Mouse (Mus musculus): ENCODE results near the gene Irgc1. TPM values are rescaled to one million over a fixed set of nuclear protein-coding genes. Genes with fewer than 3 reads are reported as not detected.

Irgc1 gene
- total and polyA plus RNA-seq, 3 experiments: 0.09 to 2.0 (median 0.33) TPM

DNA sequence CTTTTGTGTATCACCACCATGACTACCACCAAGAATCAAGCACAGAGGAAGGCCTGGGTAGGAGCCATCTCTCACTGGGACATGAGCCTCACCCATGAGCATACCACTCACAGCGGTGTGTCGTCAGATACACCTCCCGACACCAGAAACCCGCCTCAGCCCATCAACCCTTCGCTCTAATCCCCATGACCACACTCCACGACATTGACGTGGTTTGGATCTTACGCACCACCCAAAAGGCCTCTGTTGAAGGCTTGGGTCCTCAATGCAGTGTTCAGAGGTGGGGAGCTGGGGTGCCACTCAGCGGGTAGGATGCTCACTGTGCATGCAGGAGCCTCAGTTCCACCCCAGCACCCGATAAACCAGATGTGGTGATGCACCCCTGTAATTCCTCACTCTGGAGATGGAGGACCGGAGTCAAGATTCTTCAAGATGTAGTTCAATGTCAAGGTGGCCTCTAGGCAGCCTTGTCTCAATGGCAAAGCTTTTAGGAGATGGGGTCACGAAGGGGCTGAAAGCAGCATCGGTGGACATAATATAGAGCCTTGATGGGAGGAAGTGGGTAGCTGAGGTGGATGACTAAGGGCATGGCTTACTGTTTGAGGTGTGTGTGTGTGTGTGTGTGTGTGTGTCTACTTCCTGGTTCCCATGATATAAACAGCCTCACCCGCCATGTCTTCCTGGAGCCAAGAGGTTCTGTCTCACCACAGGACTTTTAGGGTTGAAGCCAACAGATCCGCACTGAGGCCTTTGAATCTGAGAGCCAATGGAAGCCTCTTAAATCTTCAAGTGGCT lies 21.3 kb downstream of the Irgc1 start:
- Histone ChIP-seq H3K9me3 (replicated peaks) (peaks cover 9% of the 10 kb centered on the region; the same call in 1 of the 2 replicates), H3K36me3 (replicated peaks) (no peaks in the 10 kb centered on the region), H3K27me3 (ENCODE audit: insufficient read depth, low read length) (peaks cover 12% of the 10 kb centered on the region), H3K4me1 (ENCODE audit: insufficient read depth, low read depth, low read length) (no peaks in the 10 kb centered on the region), H3K4me3 (ENCODE audit: low read depth, low read length) (no peak overlapping the region)
- TF ChIP-seq GATA1 (IDR thresholded peaks at IDR 0.05; ENCODE audit: borderline replicate concordance, low read length) (no peak), TAL1 (conservative IDR thresholded peaks at IDR 0.05; ENCODE audit: low read depth, low read length) (no peak), CTCF (IDR thresholded peaks at IDR 0.05; ENCODE audit: low read depth, low read length) (no peak), GATA2 (IDR thresholded peaks at IDR 0.05; ENCODE audit: borderline replicate concordance, low read depth, low read length) (no peak), POLR2AphosphoS5 (IDR thresholded peaks at IDR 0.05; ENCODE audit: insufficient replicate concordance, low read depth, low read length) (no peak)
- DNase-seq (ENCODE audit: low spot score): no peak
- no peak for ATAC-seq (ENCODE audit: extremely low read depth, insufficient number of reproducible peaks, low FRiP score, poor library complexity, severe bottlenecking)

DNA sequence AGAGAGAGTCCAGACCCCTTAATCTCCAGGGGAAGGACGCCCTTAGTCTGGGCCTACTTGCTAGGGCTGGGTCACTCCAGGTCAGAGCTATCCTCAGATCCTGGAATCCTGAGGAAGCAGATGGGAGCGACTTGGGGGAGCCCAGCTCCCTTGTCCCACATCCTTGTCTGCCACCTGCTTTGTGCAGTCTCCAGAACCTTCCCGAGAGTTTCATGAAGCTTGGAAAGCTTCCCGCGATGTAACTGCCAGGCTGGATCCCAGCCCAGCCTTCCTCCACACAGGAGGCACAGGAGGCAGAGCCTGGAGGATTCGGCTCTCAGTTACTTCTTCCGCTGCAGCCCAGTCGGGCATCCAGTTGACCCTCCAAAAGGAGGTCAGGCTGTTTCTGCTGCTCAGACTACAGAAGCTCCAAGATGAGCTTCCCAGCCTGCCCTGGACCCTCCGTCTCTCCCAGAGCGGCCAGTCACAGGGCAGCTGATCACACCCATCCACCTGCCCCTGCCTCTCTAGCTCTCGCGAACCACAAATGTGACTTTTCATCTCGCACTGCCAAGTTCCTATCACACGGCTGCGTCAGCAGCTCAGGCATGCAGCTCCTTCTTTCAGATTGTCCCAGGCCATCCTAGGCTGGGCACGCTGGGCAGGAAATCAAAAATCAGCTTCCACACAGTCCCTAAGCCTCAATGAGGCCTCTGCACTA lies 22.5 kb downstream of the Irgc1 start:
- Histone ChIP-seq H3K9me3 (replicated peaks) (peaks cover 9% of the 10 kb centered on the region; the same call in 1 of the 2 replicates), H3K4me3 (ENCODE audit: low read depth, low read length) (no peak overlapping the region), H3K36me3 (replicated peaks) (peaks cover 3% of the 10 kb centered on the region), H3K4me1 (ENCODE audit: insufficient read depth, low read depth, low read length) (no peaks in the 10 kb centered on the region), H3K27me3 (ENCODE audit: insufficient read depth, low read length) (peaks cover 12% of the 10 kb centered on the region)
- no peak for TF ChIP-seq TAL1 (conservative IDR thresholded peaks at IDR 0.05; ENCODE audit: low read depth, low read length)
- DNase-seq (ENCODE audit: low spot score) (no peak), ATAC-seq (ENCODE audit: extremely low read depth, insufficient number of reproducible peaks, low FRiP score, poor library complexity, severe bottlenecking) (no peak)

GRCm38 (mm10) chr7:24428725-24429124 lies 23.4 kb downstream of the Irgc1 start:
- Histone ChIP-seq H3K4me3 (ENCODE audit: low read depth, low read length) (no peak overlapping the region), H3K9me3 (replicated peaks) (peaks cover 9% of the 10 kb centered on the region; the same call in 1 of the 2 replicates), H3K36me3 (replicated peaks) (peaks cover 11% of the 10 kb centered on the region), H3K27me3 (ENCODE audit: insufficient read depth, low read length) (peaks cover 12% of the 10 kb centered on the region), H3K4me1 (ENCODE audit: insufficient read depth, low read depth, low read length) (no peaks in the 10 kb centered on the region)
- TF ChIP-seq TAL1 (conservative IDR thresholded peaks at IDR 0.05; ENCODE audit: low read depth, low read length): no peak
- TF ChIP-seq GATA2 (IDR thresholded peaks at IDR 0.05; ENCODE audit: borderline replicate concordance, low read depth, low read length): no peak
- TF ChIP-seq POLR2AphosphoS5 (IDR thresholded peaks at IDR 0.05; ENCODE audit: insufficient replicate concordance, low read depth, low read length): no peak
- TF ChIP-seq GATA1 (IDR thresholded peaks at IDR 0.05; ENCODE audit: borderline replicate concordance, low read length): no peak
- no peak for TF ChIP-seq CTCF (IDR thresholded peaks at IDR 0.05; ENCODE audit: low read depth, low read length)
- ATAC-seq (ENCODE audit: extremely low read depth, insufficient number of reproducible peaks, low FRiP score, poor library complexity, severe bottlenecking) (no peak), DNase-seq (ENCODE audit: low spot score) (no peak)

DNA sequence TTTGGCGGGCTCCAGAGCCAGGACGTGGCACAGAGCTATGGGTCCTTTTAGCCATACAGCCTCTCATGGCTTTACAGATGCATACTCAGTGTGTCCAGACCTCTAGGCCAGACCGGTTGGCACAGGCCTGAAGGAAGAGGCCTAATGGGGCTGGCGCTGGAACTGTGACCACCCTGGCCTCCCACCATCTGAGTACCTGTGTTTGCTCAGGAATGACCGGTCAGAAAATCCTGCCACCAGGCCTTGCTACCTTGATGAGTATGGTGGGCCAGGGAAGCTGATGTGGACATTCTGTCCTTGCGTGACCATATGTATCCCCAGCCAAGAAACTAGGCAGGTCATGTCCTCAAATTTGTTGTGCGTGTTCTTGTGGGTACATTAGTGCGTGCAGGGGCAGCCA lies 24.9 kb downstream of the Irgc1 start:
- H3K4me3 ChIP-seq (ENCODE audit: low read depth, low read length): no peak overlapping the region
- TF ChIP-seq GATA1 (IDR thresholded peaks at IDR 0.05; ENCODE audit: borderline replicate concordance, low read length) (no peak), TAL1 (conservative IDR thresholded peaks at IDR 0.05; ENCODE audit: low read depth, low read length) (no peak), CTCF (IDR thresholded peaks at IDR 0.05; ENCODE audit: low read depth, low read length) (no peak), GATA2 (IDR thresholded peaks at IDR 0.05; ENCODE audit: borderline replicate concordance, low read depth, low read length) (no peak), POLR2AphosphoS5 (IDR thresholded peaks at IDR 0.05; ENCODE audit: insufficient replicate concordance, low read depth, low read length) (no peak)
- peaks cover 12% of the 10 kb centered on the region for H3K27me3 ChIP-seq (ENCODE audit: insufficient read depth, low read length)
- DNase-seq (ENCODE audit: low spot score) (no peak), ATAC-seq (ENCODE audit: extremely low read depth, insufficient number of reproducible peaks, low FRiP score, poor library complexity, severe bottlenecking) (no peak)
- peaks cover 27% of the 10 kb centered on the region for H3K36me3 ChIP-seq (replicated peaks)
- H3K4me1 ChIP-seq (ENCODE audit: insufficient read depth, low read depth, low read length): no peaks in the 10 kb centered on the region
- H3K9me3 ChIP-seq (replicated peaks): peaks cover 1% of the 10 kb centered on the region; the same call in 1 of the 2 replicates

GRCm38 (mm10) chr7:24425919-24426318 lies 26.2 kb downstream of the Irgc1 start:
- DNase-seq (ENCODE audit: low spot score) (no peak), ATAC-seq (ENCODE audit: extremely low read depth, insufficient number of reproducible peaks, low FRiP score, poor library complexity, severe bottlenecking) (no peak)
- H3K27me3 ChIP-seq (ENCODE audit: insufficient read depth, low read length): peaks cover 12% of the 10 kb centered on the region
- H3K4me3 ChIP-seq (ENCODE audit: low read depth, low read length): no peak overlapping the region
- no peaks in the 10 kb centered on the region for H3K9me3 ChIP-seq (replicated peaks)
- peaks cover 39% of the 10 kb centered on the region for H3K36me3 ChIP-seq (replicated peaks)
- H3K4me1 ChIP-seq (ENCODE audit: insufficient read depth, low read depth, low read length): no peaks in the 10 kb centered on the region
- TF ChIP-seq TAL1 (conservative IDR thresholded peaks at IDR 0.05; ENCODE audit: low read depth, low read length): no peak
- no peak for TF ChIP-seq GATA1 (IDR thresholded peaks at IDR 0.05; ENCODE audit: borderline replicate concordance, low read length)
- TF ChIP-seq CTCF (IDR thresholded peaks at IDR 0.05; ENCODE audit: low read depth, low read length): no peak
- TF ChIP-seq GATA2 (IDR thresholded peaks at IDR 0.05; ENCODE audit: borderline replicate concordance, low read depth, low read length): no peak
- TF ChIP-seq POLR2AphosphoS5 (IDR thresholded peaks at IDR 0.05; ENCODE audit: insufficient replicate concordance, low read depth, low read length): no peak

DNA sequence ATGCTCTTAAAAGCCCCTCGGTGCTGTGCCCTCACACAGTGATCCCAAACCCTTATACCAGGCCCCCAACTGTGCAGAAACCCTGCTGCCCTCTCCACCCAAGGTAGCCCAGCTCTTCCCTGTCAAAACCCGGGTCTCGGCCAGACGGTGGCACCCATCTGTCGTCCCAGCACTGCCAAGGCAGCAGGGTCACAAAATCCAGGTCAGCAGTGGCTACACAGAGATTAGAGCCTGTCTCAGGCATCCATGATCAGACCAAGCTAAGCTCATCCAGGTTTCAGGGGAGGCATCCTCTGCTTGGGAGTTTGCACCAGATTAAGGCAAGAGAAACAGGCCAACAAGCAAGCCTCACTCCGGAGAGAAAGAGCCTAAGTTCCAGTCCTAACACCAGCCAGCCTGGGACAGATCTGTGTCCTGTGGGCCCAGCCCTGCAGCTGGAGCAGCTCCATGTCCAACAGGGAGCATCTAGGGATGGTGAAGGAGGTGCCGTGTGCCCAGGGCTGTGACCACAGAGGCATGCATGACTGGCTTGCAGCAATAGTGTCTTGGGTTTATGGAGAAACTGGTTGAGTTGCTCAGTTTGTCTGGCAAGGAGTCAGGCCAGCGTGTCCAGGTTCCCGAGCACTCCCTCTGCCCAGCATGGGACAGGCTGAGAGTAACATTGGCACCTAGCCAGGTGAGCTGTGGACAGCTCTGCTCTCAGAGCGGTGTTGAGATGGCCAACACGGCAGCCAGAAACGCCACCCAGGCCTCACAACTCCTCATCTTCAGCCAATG lies 28.0 kb downstream of the Irgc1 start:
- peaks cover 57% of the 10 kb centered on the region for H3K36me3 ChIP-seq (replicated peaks)
- no peaks in the 10 kb centered on the region for H3K9me3 ChIP-seq (replicated peaks)
- TF ChIP-seq POLR2AphosphoS5 (IDR thresholded peaks at IDR 0.05; ENCODE audit: insufficient replicate concordance, low read depth, low read length) (no peak), GATA2 (IDR thresholded peaks at IDR 0.05; ENCODE audit: borderline replicate concordance, low read depth, low read length) (no peak), TAL1 (conservative IDR thresholded peaks at IDR 0.05; ENCODE audit: low read depth, low read length) (no peak), GATA1 (IDR thresholded peaks at IDR 0.05; ENCODE audit: borderline replicate concordance, low read length) (no peak), CTCF (IDR thresholded peaks at IDR 0.05; ENCODE audit: low read depth, low read length) (no peak)
- H3K4me1 ChIP-seq (ENCODE audit: insufficient read depth, low read depth, low read length): no peaks in the 10 kb centered on the region
- H3K27me3 ChIP-seq (ENCODE audit: insufficient read depth, low read length): 0 out of 2 replicates have a peak, but pooled peaks cover 2% of the 10 kb centered on the region
- DNase-seq (ENCODE audit: low spot score) (no peak), ATAC-seq (ENCODE audit: extremely low read depth, insufficient number of reproducible peaks, low FRiP score, poor library complexity, severe bottlenecking) (no peak)
- H3K4me3 ChIP-seq (ENCODE audit: low read depth, low read length): no peak overlapping the region
